In genomic region chr1:34602363-34602762, GRCm38 (mm10) we compare ENCODE assay signal across 8 mouse cellular contexts. TPM values are rescaled to one million over a fixed set of nuclear protein-coding genes. Genes with fewer than 3 reads are reported as not detected.
DNase-seq lines count a peak whose midpoint lies in the region; ATAC-seq and TF ChIP-seq lines count a peak whose summit lies in the region.

No protein-coding gene starts in this region.

- POLR2A ChIA-PET in Patski (lab: Charles Lee) = no interaction called here

- no peak overlapping the region for H3K27ac ChIP-seq in midbrain, embryonic 15.5 days

- H3K27me3 ChIP-seq in Patski = peaks cover 4% of the 10 kb centered on the region
- H3K27me3 ChIP-seq in midbrain, embryonic 15.5 days (replicated peaks) = no peaks in the 10 kb centered on the region

- TF ChIP-seq CTCF in Patski (IDR thresholded peaks at IDR 0.05) = peak; percentile 77

- DNase-seq in 3T3-L1 (ENCODE audit: low read depth, low spot score) (peak; percentile 91), Patski (ENCODE audit: low read depth, low spot score) (no peak)
- DNase-seq in cerebellum, adult 9-10 months = peak; percentile 83
- peak; percentile 82 for DNase-seq in induced T-regulatory cell, adult 2 months (ENCODE audit: low read depth)
- DNase-seq in left cerebral cortex, postnatal 14 days (ENCODE audit: low spot score in 2 of 2) = peak; percentile 53 to 76
- peak; percentile 21 to 28 for DNase-seq in spleen, postnatal 36 days (ENCODE audit: low spot score in 2 of 2)

- peak; percentile 35 for ATAC-seq in Patski
- ATAC-seq in frontal cortex, adult (ENCODE audit: low TSS enrichment) = peak; percentile 98
- ATAC-seq in midbrain, embryonic 15.5 days (replicated peaks) = peak; percentile 89

- CTCF ChIA-PET in Patski (lab: Charles Lee) = no interaction called here

- H3K9ac ChIP-seq in midbrain, embryonic 15.5 days = no peak overlapping the region

- no peaks in the 10 kb centered on the region for H3K36me3 ChIP-seq in midbrain, embryonic 15.5 days (replicated peaks)

- H3K4me3 ChIP-seq in midbrain, embryonic 15.5 days = no peak overlapping the region

- no peaks in the 10 kb centered on the region for H3K9me3 ChIP-seq in midbrain, embryonic 15.5 days

- H3K4me2 ChIP-seq in midbrain, embryonic 15.5 days = no peak overlapping the region

- WGBS in midbrain, embryonic 15.5 days = 20% methylated on average over 8 of the region's 8 CpGs

- intact Hi-C loops in left cerebral cortex, postnatal 14 days (cut with DNase I) = no loop called here

- in situ Hi-C loops in Patski (cut with MboI; ENCODE audit: low pct_unique_long_range_greater_than_20kb) = no loop called here

- no peaks in the 10 kb centered on the region for H3K4me1 ChIP-seq in midbrain, embryonic 15.5 days

RNA-seq across cellular contexts. Expression of gene Amer3, which starts 22.9 kb away (rescaled TPM):
- polyA plus RNA-seq in Patski (2021) = not detected
- 10 to 100 TPM; 26.4 to 29.2 TPM for total RNA-seq in left cerebral cortex, postnatal 14 days (2021)
- polyA plus RNA-seq in midbrain, embryonic 15.5 days (2015; fragmentation: Nextera tagmentation; extraction: Ambion mirVana) = 35.3 and 38.8 TPM in 2 replicates

RNA-seq across cellular contexts. Expression of gene Prss40, which starts 41.6 kb away (rescaled TPM):
- polyA plus RNA-seq in Patski (2021) = not detected
- total RNA-seq in left cerebral cortex, postnatal 14 days (2021) = not detected
- polyA plus RNA-seq in midbrain, embryonic 15.5 days (2015; fragmentation: Nextera tagmentation; extraction: Ambion mirVana) = 0.14 TPM in 1 of 2 replicates, not detected in the other

Comparison
In these comparisons a context has a peak if more than half of its experiments do, and no peak if none do; other contexts are left out.
1. ATAC-seq: peak in every context shown above with its lines; median percentile 98 in frontal cortex, adult; 89 in midbrain, embryonic 15.5 days; 35 in Patski.
2. RNA of gene Amer3, which starts 22.9 kb away (polyA plus RNA-seq): 35.3 to 38.8 TPM in midbrain, embryonic 15.5 days; not detected in Patski (single experiment); every median in the first group is over 10 times any median in the second.